Mouse (Mus musculus) liver, embryonic 11.5 days (tissue): ENCODE measurements around the gene Olfr373. TPM values are rescaled to one million over a fixed set of nuclear protein-coding genes. Genes with fewer than 3 reads are reported as not detected.
"Not testable (repeated sequence)": the region's sequence is repeated elsewhere in the genome, so short reads cannot be mapped to it uniquely, and the experiment has no call there.

Source experiments
- ATAC-seq: fragments of 200-750 bp; cut with Nextera tagmentation; replicated peaks from 2 replicates; pipeline ENCODE4 v1.8.0; 2017; ENCODE audit warnings: moderate number of reproducible peaks, mild to moderate bottlenecking, moderate TSS enrichment, moderate library complexity; ENCODE audit not compliant: low FRiP score
- DNase-seq: peaks from one replicate; pipeline ENCODE4 v3.0.0-alpha.2; 2017; ENCODE audit warnings: low spot score
- H3K27ac ChIP-seq: fragments of 300-500 bp; sonication (generic); 2 replicates; pipeline ENCODE4 v1.5.1; 2014; ENCODE audit warnings: mild to moderate bottlenecking, low read depth, low read length, control low read depth
- H3K27me3 ChIP-seq: fragments of 300-500 bp; sonication (generic); replicated peaks from 2 replicates; pipeline ENCODE4 v1.6.1; 2014; ENCODE audit warnings: low read length, mixed read lengths; ENCODE audit not compliant: control insufficient read depth, insufficient read depth
- H3K36me3 ChIP-seq: fragments of 300-500 bp; sonication (generic); 2 replicates; pipeline ENCODE4 v1.6.1; 2014; ENCODE audit warnings: mild to moderate bottlenecking, low read length, moderate library complexity, mixed read lengths; ENCODE audit not compliant: control insufficient read depth, insufficient read depth
- H3K4me1 ChIP-seq: fragments of 300-500 bp; sonication (generic); replicated peaks from 2 replicates; pipeline ENCODE4 v1.6.1; 2014; ENCODE audit warnings: low read length, mixed read lengths; ENCODE audit not compliant: control insufficient read depth, insufficient read depth
- H3K4me2 ChIP-seq: fragments of 300-500 bp; sonication (generic); 2 replicates; pipeline ENCODE4 v1.6.1; 2014; ENCODE audit warnings: mild to moderate bottlenecking, control low read depth, moderate library complexity
- H3K4me3 ChIP-seq: fragments of 300-500 bp; sonication (generic); 2 replicates; pipeline ENCODE4 v1.5.1; 2014; ENCODE audit warnings: low read depth, low read length, control low read depth
- H3K9ac ChIP-seq: fragments of 300-500 bp; sonication (generic); 2 replicates; pipeline ENCODE4 v1.6.1; 2014; ENCODE audit warnings: low read depth, low read length, control low read depth
- H3K9me3 ChIP-seq: fragments of 300-500 bp; sonication (generic); 2 replicates; pipeline ENCODE4 v1.6.1; 2016; ENCODE audit warnings: low read length, inconsistent platforms, mixed read lengths; ENCODE audit not compliant: control insufficient read depth
- WGBS: fragments of 180-500 bp; shearing (Covaris S2); extraction: QIAGEN DNeasy Blood & Tissue Kit; methylation state at CpG from one replicate; pipeline ENCODE4 v1.1.7; 2014; 5-methylcytosine and 5-hydroxymethylcytosine counted together
- polyA plus RNA-seq: library from polyadenylated mRNA; unstranded; fragments of >200 nt; fragmentation: Nextera tagmentation; extraction: Ambion mirVana; gene quantifications from 2 replicates; pipeline ENCODE4 v1.2.1, GENCODE M21; 2014

The Olfr373 gene
- polyA plus RNA-seq, result 0.04 TPM in 1 of 2 replicates, not detected in the other

DNA sequence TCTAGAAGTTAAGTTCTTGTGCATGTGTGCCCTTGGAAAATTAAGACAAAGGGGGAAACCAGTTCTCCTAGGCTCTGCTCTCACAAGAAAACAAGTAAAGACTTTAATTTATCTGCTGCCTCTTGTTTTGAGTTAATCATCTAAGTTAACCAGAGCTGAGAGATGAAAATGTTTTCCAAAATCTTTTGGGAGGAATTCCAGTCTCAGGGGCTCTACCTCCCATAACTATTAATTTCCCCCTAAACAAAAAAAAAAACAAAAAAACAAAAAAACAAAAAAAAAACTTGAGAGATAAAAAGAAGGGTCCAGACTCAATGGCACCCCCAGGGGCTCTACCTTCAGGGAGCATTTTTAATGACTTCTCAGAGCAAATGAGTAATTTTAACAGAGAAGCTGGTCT lies at the start of gene Olfr373:
Gene Olfr373 (plus strand): TSS at position 301 of the 400 bp plus-strand sequence.
- not testable (repeated sequence) for H3K36me3 ChIP-seq, H3K4me1 ChIP-seq, H3K9ac ChIP-seq, H3K4me2 ChIP-seq, H3K9me3 ChIP-seq, ATAC-seq, H3K4me3 ChIP-seq, H3K27ac ChIP-seq, DNase-seq, H3K27me3 ChIP-seq

- DNase-seq, H3K4me2 ChIP-seq, H3K36me3 ChIP-seq, H3K27ac ChIP-seq, H3K4me3 ChIP-seq, H3K4me1 ChIP-seq, H3K9me3 ChIP-seq, H3K9ac ChIP-seq, ATAC-seq, H3K27me3 ChIP-seq: not testable (repeated sequence)
- WGBS, result 67% methylated on average over 4 of the region's 4 CpGs
Measured at GRCm38 (mm10) chr8:72040918-72041317, 42.1 kb upstream of the Olfr373 start, which contains the start of gene Olfr372. Olfr372 (plus strand) TSS chr8:72041218.

GRCm38 (mm10) chr8:72042493-72042892 lies 40.5 kb upstream of the Olfr373 start:
- Histone ChIP-seq H3K9ac (no peak overlapping the region), H3K4me1 (no peaks in the 10 kb centered on the region), H3K27ac (no peak overlapping the region), H3K4me2 (no peak overlapping the region), H3K36me3 (no peaks in the 10 kb centered on the region), H3K9me3 (no peaks in the 10 kb centered on the region), H3K27me3 (no peaks in the 10 kb centered on the region), H3K4me3 (no peak overlapping the region)
- no peak for DNase-seq
- ATAC-seq, result no peak
- WGBS, result 68% methylated on average over 1 of the region's 1 CpGs

DNA sequence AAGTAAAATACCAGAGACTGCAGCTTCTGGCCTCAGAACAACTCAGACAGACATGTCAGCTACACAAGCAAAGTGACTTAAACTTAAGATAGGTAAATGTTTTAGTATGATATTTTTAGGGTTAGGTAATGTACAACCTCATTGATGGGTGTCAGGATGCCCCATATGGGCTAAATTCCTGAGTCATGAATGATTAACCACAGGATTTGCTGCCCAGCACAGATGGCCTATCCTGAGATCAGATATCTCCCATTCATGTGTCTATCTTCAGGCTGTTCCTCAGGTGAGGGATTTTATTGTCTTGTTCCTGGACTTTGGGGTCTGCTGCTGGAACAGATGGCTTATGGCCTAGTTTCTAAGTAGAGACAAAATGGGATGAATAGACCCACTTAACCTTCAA lies 28.3 kb upstream of the Olfr373 start:
- H3K4me1 ChIP-seq, DNase-seq, H3K9ac ChIP-seq, H3K9me3 ChIP-seq, ATAC-seq, H3K4me3 ChIP-seq, H3K36me3 ChIP-seq, H3K27ac ChIP-seq, H3K4me2 ChIP-seq, H3K27me3 ChIP-seq: not testable (repeated sequence)

DNA sequence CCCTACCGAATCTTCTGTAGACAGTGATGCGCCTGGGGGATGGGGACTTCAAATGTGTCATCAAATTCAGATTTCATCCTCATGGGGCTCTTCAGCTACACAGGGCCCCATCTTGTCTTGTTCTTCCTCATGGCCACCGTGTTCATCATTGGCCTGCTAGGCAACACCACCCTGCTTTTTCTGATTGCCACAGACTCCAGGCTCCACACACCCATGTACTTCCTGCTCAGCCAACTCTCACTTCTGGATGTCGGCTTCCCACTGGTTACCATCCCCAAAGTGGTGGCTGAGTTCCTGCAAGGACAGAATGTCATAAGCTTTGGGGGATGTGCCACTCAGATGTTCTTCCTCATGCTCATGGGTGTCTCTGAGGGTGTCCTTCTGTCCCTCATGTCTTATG lies 25.3 kb upstream of the Olfr373 start:
- not testable (repeated sequence) for H3K36me3 ChIP-seq, H3K4me2 ChIP-seq, H3K27me3 ChIP-seq, H3K9me3 ChIP-seq, H3K27ac ChIP-seq, ATAC-seq, H3K9ac ChIP-seq, H3K4me1 ChIP-seq, H3K4me3 ChIP-seq, DNase-seq
- 70% methylated on average over 3 of the region's 4 CpGs for WGBS

- H3K27ac ChIP-seq, ATAC-seq, H3K9me3 ChIP-seq, H3K27me3 ChIP-seq, DNase-seq, H3K36me3 ChIP-seq, H3K4me2 ChIP-seq, H3K4me1 ChIP-seq, H3K4me3 ChIP-seq, H3K9ac ChIP-seq: not testable (repeated sequence)
- WGBS, result 76% methylated on average over 1 of the region's 1 CpGs
Measured at GRCm38 (mm10) chr8:72066819-72067399, 16.1 kb upstream of the Olfr373 start.

GRCm38 (mm10) chr8:72084744-72085143 lies 1.8 kb downstream of the Olfr373 start:
- Histone ChIP-seq H3K27ac (no peak overlapping the region), H3K36me3 (no peaks in the 10 kb centered on the region), H3K4me1 (no peaks in the 10 kb centered on the region), H3K9ac (no peak overlapping the region), H3K4me2 (no peak overlapping the region), H3K4me3 (no peak overlapping the region), H3K9me3 (no peaks in the 10 kb centered on the region), H3K27me3 (no peaks in the 10 kb centered on the region)
- ATAC-seq (no peak), DNase-seq (no peak)
- WGBS, result 57% methylated on average over 5 of the region's 5 CpGs

DNA sequence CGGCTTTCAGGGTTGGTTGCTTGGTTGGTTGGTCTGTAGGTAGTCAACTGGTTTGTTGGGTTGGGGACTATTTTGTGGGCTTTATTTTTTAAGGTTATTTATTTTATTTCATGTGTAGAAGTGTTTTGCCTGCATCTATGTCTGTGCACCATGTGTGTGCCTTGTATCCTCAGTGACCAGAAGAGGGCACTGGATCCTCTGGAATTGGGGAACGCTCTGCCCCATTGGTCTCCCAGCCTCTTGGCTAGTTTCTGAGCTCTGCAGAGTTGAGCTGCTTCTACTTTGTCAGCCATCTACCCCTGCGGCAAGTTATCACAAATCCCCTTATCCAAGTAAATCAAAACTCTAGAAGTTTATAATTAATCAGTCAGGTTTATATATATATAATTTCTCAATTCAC lies 4.6 kb downstream of the Olfr373 start:
- H3K27me3 ChIP-seq, H3K9me3 ChIP-seq, H3K36me3 ChIP-seq, H3K4me3 ChIP-seq, ATAC-seq, DNase-seq, H3K4me1 ChIP-seq, H3K4me2 ChIP-seq, H3K9ac ChIP-seq, H3K27ac ChIP-seq: not testable (repeated sequence)
- 70% methylated on average over 3 of the region's 3 CpGs for WGBS

DNA sequence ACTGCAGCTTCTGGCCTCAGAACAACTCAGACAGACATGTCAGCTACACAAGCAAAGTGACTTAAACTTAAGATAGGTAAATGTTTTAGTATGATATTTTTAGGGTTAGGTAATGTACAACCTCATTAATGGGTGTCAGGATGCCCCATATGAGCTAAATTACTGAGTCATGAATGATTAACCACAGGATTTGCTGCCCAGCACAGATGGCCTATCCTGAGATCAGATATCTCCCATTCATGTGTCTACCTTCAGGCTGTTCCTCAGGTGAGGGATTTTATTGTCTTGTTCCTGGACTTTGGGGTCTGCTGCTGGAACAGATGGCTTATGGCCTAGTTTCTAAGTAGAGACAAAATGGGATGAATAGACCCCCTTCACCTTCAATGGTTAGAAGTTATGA lies 13.7 kb downstream of the Olfr373 start:
- not testable (repeated sequence) for H3K4me1 ChIP-seq, H3K36me3 ChIP-seq, H3K27ac ChIP-seq, H3K4me3 ChIP-seq, H3K9me3 ChIP-seq, ATAC-seq, H3K4me2 ChIP-seq, H3K9ac ChIP-seq, DNase-seq, H3K27me3 ChIP-seq
